Mouse (Mus musculus): ENCODE measurements around the gene Abhd15. TPM values are rescaled to one million over a fixed set of nuclear protein-coding genes. Genes with fewer than 3 reads are reported as not detected.
A peak's percentile ranks its signal among the peaks of the same experiment; 100 is the strongest.
"Not testable (repeated sequence)": the region's sequence is repeated elsewhere in the genome, so short reads cannot be mapped to it uniquely, and the experiment has no call there.

Abhd15 gene
- total RNA-seq, 2 experiments from 2014 or later = 1.3 to 1.5 TPM

DNA sequence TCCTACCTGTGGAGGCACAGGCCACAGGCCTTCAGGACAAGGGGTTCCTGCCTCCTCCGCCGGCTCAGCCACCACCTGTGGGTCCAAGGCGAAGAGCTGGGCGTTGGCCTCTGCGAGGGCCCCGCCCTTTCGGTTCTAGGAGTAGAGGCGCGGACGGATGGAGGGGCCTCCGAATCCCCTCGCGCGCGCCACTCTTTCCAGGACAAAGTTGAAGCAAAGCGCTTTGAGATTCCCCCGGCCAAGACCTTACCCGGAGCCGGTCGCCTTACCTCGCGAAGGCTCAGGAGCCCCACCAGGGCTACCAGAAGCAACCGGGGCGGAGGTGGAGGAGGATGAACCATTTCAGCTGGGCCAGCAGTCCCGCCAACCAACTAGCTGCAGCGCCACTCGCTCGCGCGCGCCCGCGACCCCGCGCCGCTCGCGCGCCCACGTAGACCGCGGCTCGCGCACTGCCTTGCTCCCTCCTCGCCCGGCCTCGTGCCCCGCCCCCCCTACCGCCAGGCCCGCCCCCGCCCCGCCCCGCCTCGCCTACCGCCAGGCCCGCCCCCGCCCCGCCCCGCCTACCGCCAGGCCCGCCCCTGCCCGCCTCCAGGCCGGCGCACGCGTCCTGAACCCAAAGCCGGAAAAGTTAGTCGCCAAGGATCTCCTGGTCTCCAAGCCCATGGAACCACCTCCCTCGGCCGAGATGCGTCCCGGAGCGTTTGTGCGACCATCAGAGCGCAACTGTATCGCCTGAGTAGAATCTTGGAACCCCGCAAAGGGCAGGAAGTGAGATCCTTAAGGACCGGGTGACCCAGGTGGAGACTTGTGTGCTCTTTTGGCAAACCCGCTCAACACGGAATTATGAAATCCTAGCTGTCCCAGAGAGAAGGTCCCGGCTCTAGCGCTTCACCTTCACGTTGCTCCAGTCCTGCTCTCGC, 1.8 kb upstream of the Abhd15 start:
- DNase-seq = peak in 1 of 2 experiments; percentile 74

DNA sequence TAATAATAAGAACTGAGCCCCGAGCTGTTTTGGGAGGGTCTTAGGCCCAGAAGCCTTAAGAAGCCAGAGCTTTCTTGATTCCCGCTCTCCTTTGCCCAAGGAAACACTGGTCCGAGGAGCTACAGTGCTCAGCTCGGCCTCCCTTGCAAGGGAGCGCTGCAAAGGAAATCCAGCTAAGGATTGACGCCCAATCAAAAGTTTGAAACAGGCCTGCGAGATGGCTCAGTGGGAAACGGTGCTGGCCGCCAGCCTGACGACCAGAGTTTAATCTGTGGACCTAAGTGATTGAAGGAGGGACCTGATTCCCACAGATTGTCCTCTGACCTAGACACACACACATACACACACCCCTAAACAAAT, 1.1 kb upstream of the Abhd15 start:
- DNase-seq = no peak

DNA sequence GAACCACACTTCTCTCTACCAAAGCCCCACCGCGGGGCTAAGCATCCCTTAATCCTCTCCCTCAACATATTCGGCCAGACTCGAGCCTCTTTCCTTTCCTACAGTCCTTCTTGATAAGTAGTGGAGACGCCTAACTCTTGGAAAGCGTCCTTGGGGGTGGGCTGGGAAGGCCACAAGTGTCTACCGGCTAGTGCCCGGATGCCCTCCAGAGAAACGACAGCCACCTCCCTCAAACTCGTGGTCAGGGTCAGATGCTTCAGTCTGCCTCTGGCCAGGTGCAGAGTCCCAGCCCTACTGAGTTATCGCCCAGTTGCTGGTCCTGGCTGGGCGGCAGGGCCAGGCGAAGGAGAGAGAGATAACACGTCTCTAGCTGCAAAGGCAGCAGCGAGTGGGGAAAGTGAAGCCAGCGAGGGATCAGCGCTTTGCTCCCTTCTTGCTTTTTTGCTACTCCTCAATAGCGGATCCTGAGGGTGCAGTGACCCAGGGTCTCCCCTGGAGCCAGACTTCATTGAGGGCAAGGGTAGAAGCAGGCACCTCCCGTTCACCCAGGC, 565 bp upstream of the Abhd15 start:
- no peak for DNase-seq

DNA sequence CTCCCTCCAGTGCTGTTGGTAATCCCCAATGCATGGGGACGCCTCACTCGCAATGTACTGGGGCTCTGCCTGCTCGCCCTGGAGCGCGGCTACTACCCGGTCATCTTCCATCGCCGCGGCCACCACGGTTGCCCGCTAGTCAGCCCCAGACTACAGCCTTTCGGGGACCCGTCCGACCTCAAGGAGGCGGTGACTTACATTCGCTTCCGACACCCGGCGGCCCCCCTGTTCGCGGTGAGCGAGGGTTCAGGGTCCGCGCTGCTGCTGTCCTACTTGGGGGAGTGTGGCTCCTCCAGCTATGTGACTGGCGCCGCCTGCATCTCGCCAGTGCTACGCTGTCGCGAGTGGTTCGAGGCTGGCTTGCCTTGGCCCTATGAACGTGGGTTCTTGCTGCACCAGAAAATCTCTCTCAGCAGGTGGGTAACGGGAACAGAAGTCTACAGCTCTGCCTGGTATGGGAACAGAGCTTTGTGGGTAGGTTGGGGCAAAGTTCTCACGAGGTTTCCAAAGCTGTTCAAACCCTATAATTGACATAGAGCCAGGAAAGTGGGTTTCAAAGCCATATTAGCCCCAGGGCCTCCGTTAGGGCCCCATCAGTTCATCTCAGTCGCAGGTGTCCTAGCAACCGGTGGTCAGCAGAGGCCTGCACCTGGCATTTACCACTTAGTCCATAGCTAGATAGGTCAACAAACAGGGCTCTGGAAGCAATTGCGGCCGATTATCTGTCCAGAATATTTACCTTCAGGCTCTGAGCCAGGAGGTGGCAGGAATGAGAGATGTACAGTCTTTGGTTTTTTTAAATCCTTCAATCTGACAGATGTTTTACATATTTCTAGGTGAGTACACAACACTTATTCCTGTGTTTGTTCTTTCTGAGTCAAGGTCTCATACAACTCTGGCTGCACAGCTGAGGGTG, 974 bp downstream of the Abhd15 start, which contains the start of gene Trp53i13:
TSS of gene Trp53i13 (minus strand) at position 344 of the 916 bp plus-strand sequence.
- no peak for DNase-seq

DNA sequence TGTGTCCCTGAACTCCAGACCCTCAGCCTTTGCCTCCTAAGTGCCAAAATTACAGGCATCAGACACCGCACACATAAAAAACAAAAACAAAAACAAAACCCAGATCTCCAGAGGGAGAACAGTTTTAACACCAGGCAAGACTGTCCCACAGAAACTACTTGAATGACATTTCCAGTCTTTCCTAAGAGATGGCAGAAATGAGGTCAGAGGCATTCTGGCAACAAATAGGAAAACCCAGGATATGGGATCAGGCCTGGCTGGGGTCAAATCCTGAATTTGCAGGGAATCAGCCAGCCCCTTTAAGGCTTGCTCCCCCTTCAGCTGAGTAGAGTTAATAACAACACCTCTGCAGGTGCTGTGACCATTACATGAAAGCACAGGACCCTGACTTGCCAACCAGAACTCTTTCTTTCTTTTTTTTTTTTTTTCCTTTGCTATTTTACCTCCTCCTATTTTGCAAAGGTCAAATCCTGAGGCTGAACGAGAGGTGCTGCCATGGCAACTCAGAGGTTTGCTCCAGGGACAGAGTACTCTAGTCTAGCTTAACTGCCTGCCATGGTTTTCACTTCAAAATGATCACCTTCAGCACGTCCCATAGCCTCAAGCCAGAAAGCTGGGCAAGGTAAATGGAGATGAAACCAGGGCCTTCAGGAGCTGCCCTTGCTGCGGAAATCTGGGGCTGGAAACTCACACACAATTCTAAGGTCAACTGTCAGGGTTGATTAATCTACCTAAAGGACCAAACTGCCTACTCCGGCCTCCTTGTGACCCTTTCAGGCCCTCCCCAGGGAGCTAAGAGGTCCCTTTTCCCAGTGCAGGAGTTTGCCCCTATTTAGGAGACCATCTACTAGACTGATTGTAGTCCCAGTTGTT, 1.9 kb downstream of the Abhd15 start:
- no peak for DNase-seq

DNA sequence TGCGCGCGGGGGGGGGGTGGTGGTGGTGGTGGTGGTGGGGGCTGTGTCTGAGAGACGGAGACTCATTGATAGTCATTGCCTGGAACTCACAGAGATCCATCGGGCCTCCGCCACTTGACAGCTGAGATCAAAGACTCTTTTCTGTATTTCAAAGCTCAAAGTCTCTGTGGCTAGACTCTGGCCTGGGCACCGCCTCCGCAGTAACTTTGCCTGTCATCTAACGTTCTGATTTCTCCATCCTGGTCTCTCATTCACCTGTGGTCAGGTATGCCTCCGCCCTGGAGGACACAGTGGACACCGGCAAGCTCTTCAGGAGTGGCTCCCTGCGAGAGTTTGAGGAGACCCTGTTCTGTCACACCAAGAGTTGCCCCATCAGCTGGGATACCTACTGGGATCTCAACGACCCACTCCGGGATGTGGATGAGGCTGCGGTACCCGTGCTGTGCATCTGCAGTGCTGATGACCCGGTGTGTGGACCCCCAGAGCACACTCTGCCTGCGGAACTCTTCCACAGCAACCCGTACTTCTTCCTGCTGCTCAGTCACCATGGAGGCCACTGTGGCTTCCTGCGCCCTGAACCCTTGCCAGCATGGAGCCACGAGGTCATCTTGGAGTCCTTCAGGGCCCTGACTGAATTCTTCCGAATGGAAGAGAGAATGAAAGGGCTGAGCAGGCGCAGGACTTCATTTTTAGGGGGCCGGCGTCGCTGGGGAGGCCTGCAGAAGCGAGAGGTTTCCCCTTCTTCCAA, 3.3 kb downstream of the Abhd15 start:
- no peak for DNase-seq

DNA sequence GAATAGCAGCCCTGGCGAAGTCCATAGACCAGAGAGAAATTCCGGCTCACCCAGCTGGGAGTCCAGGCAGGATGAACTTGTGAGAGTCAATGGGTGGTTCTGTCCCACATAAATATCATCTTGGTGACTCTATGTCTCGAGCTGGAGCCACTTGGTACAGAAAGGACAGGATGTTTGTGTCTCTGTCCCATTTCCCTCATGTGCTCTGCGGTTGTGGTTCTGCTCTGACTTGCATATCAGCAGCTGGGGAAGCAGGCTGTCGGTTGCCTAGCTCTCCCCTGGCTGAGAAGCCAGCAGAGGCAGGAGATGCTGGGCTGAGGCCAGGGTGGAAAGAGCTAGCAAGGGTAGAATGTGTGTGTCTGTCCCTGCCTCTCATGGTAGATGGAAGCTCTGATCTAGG, 4.1 kb downstream of the Abhd15 start, which contains the start of gene Gm10392:
TSS of gene Gm10392 (minus strand) at position 156 of the 400 bp plus-strand sequence.
- DNase-seq = no peak

DNA sequence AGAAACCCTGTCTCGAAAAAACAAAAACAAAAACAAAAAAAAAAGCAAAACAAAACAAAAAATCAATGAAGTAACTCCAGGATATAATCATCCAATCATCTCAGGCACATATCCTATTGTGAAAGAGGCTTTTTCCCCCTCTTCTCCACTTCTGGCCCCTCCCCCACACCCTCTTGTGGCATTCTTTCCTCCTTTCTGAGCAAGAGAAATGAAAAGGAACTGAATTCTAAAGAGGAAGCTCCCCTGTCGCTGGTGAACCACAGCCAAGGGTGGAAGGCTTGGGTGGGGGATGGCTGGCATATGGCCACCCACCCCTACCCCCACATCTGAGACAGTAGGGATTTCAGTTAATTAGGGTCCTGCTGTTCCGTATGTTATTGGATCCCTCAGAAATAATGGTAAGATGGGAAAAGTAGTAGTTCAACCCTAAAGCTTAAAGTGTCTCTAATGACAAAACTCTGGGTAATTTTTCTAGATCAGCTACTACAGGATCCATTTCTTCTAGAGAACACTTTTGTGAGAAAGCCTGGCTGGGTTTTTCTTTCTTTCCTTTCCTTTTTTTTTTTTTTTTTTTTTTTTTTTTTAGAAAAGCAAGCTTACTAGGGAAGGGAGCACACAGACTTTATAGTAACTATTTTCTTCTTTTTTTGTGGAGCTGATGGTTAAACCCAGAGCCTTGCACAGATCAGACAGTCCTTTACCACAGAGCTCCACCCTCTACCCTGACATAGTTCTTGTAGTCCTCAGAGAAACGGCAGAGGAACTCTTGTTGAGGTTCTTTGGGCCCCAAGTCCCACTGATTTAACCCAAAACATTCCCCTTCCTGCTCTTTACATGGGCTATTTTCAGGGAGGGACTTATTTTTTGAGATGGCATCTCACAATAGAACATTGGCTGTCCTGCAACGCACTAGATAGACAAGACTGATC, 5.9 kb downstream of the Abhd15 start:
- no peak for DNase-seq

DNA sequence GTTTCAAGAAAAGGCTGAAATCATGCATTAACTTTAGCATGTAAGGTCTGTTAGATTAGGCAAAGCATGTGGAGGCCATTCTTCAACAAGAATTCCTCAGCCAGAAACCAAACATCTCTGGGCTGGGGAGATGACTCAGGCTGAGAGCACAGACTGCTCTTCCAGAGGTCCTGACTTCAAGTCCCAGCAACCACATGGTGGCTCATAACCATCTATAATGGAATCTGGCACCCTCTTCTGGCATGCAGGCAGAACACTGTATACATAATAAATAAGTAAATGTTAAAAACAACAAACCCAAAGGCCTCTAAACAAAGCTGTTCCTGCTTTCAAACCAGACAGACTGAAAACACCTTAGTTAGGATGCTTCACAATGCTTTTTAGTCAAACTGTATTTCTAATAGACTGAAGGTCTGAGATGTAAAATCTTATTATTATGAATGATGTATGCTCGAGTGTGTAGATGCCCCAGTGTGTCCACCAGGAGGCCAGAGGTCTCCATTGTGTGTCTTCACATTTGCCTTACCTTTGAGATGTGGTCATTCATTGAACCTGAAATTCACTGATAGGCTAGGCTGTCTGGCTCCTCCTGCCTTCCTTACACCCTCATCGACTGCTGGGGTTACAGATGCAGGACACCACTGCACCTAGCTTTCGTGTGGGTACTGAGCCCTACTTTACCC, 11.0 kb downstream of the Abhd15 start:
- no peak for DNase-seq

DNA sequence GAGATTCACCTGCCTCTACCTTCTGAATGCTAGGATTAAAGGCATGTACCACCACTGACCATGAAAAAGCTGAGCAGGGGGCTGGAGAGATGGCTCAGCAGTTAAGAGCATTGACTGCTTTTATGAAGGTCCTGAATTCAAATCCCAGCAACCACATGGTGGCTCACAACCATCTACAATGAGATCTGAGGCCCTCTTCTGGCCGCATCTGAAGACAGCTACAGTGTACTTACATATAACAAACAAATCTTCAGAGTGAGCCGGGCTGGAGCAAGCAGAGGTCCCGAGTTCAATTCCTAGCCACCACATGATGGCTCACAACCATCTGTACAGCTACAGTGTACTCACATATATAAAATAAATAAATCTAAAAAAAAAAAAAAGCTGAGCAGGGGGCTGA, 13.5 kb downstream of the Abhd15 start:
- DNase-seq = not testable (repeated sequence)

DNA sequence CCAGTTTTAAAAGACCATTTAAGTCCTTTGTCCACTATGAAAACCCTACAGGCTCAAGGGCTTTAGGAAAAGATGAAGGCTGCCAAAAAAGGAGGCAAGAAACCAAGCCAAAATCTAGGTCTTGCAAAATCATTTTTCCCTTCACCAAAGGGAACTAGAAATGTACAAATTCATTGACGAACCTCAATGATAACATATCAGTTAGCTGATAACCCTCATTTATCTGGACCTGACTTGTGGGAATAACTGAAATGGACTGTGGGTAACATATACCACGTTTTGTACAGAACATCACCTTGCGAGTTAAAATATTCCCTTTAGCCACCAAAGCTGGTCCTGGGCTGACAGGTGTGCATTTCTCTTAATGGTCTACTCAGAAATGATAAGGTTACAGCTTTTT, 14.7 kb downstream of the Abhd15 start:
- no peak for DNase-seq

DNA sequence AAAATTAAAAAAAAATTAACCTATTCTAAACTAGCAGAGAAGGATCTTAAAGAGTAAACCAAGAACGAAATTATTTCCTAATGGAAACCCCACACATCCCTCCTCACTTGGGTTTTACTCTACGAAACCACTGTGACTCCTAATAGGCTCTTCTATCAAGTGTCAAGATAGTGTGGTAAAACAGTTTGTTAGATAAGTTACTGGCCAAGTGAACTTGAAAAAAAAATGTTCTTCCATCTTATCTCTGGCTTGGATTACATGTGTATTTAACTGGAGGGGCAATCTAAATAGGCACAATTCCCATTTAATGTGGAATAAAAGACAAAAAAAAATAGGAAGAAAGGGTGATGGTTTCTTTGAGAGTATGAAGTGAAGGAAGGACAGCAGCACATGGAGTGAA, 15.9 kb downstream of the Abhd15 start:
- no peak for DNase-seq

DNA sequence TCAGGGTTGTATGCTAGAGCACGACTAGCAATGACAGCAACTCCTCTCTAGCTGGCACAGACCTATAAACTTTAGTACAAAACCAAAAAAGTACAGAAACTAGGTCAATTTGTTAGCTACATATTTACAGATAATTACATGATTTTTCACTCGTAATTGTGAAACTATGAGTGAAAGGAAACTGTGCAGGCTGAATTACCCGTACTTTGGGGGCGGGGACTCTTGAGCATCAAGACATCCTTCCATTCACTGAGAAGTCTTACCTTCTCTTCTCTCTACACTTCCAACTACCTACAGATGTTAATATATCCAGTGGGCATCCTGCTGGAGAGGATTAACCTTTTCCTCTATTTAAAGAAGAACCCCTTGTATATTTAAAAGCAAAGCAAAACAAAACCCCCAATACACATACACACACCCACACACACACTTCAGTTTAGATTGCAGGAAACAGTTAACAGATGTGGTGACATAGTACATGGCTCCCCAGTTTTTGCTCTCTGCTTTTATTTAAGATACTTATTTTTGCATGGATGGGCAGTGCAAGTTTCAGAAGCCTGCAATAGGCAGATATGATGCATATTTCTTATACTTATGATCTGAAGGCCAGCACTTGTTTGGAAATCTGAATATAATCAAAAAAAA, 17.4 kb downstream of the Abhd15 start:
- DNase-seq = no peak

DNA sequence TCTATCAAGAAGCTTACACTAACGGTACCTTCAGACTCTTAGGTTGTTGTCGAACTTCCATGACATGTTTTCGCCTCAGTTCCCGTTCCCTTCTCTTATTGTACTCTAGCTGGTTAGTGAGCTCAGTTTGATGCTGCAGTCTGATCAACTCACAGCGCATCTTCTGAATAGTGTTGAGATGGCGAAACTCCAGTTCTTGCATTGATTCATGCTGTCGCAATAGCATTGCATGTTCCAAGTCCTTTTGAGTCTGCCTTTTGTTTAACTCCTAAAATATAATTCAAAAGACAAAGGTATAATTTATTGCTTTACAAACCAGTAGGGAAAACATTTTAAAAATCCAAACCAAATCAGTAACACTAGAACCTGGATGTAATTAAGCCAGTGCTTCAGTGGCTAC, 30.3 kb downstream of the Abhd15 start:
- no peak for DNase-seq

DNA sequence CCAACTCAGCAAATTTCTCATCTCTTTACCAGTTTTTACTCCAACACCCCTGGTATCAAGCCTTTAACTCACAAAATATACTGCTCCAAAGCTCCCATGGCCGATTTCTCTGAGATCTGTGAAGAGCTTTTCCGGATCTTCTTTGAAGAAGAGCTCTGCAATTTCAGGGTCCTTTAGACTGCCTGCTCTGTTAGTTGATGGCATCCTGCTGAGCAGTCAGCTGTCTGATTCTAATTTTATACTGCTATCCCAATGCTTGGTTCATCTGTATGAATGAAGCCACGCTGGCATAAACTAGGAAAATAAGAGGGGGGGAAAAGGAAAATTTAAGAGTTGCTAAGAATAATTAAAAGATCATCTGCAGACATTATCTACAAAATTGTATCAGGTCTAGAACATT, 70.3 kb downstream of the Abhd15 start:
- no peak for DNase-seq

Data from layer of hippocampus, postnatal 36 days (tissue).